Mouse (Mus musculus) limb, embryonic 14.5 days (tissue): Measurements from ENCODE around the gene Lrrc34. TPM values are rescaled to one million over a fixed set of nuclear protein-coding genes. Genes with fewer than 3 reads are reported as not detected.

Experiments used
- ATAC-seq: fragments of 200-750 bp; cut with Nextera tagmentation; 2 replicates; pipeline ENCODE4 v1.8.0; 2017; ENCODE audit warnings: low read depth, moderate number of reproducible peaks, moderate TSS enrichment; ENCODE audit not compliant: low FRiP score
- DNase-seq: peaks from one replicate; pipeline ENCODE4 v3.0.0-alpha.2; 2015; ENCODE audit warnings: low spot score
- H3K27ac ChIP-seq: fragments of 300-500 bp; sonication (generic); replicated peaks from 2 replicates; pipeline ENCODE4 v1.5.1; 2014; ENCODE audit warnings: low read depth, mild to moderate bottlenecking, low read length, moderate library complexity, mixed read lengths
- H3K27me3 ChIP-seq: fragments of 300-500 bp; sonication (generic); 2 replicates; pipeline ENCODE4 v1.6.1; 2014; ENCODE audit warnings: low read length, mixed read lengths; ENCODE audit not compliant: control insufficient read depth, insufficient read depth
- H3K36me3 ChIP-seq: fragments of 300-500 bp; sonication (generic); 2 replicates; pipeline ENCODE4 v1.6.1; 2014; ENCODE audit warnings: mild to moderate bottlenecking, low read length, moderate library complexity, mixed read lengths; ENCODE audit not compliant: control insufficient read depth, insufficient read depth
- H3K4me1 ChIP-seq: fragments of 300-500 bp; sonication (generic); 2 replicates; pipeline ENCODE4 v1.6.1; 2014; ENCODE audit warnings: antibody characterized with exemption, low read length, mixed read lengths; ENCODE audit not compliant: control insufficient read depth, insufficient read depth
- H3K4me2 ChIP-seq: fragments of 300-500 bp; sonication (generic); replicated peaks from 2 replicates; pipeline ENCODE4 v1.6.1; 2014; ENCODE audit warnings: low read depth, mild to moderate bottlenecking, low read length, moderate library complexity; ENCODE audit not compliant: severe bottlenecking
- H3K4me3 ChIP-seq: fragments of 300-500 bp; sonication (generic); replicated peaks from 2 replicates; pipeline ENCODE4 v1.5.1; 2014; ENCODE audit warnings: low read length
- H3K9ac ChIP-seq: fragments of 300-500 bp; sonication (generic); 2 replicates; pipeline ENCODE4 v1.6.1; 2014; ENCODE audit warnings: mild to moderate bottlenecking, low read depth, low read length, moderate library complexity; ENCODE audit not compliant: severe bottlenecking
- H3K9me3 ChIP-seq: fragments of 300-500 bp; sonication (generic); 2 replicates; pipeline ENCODE4 v1.6.1; 2016; ENCODE audit warnings: low read length; ENCODE audit not compliant: control insufficient read depth
- POLR2A ChIP-seq: fragments of 200-500 bp; IDR thresholded peaks from 2 replicates; pipeline ENCODE4 v1.8.0; 2012; ENCODE audit warnings: inconsistent platforms, mild to moderate bottlenecking, moderate library complexity, borderline replicate concordance; ENCODE audit not compliant: insufficient read depth, insufficient read length; ENCODE audit errors: extremely low read depth
- WGBS: fragments of 180-500 bp; shearing (Covaris S2); extraction: QIAGEN DNeasy Blood & Tissue Kit; methylation state at CpG from one replicate; pipeline ENCODE4 v1.1.7; 2014; 5-methylcytosine and 5-hydroxymethylcytosine counted together
- polyA plus RNA-seq, 2 experiments: library from polyadenylated mRNA; depleted of rRNA in 1 of 2; stranded (reverse) in 1 of 2; unstranded in 1 of 2; fragments of >200 nt; fragmentation: Nextera tagmentation in 1 of 2; extraction: Ambion mirVana in 1 of 2; gene quantifications; 2 replicates each; pipeline versions ENCODE4 v1.2.1 to v1.2.3; 2012 to 2014

Gene Lrrc34
- polyA plus RNA-seq, 2 experiments = 0.52 to 0.76 TPM

- DNase-seq (no peak), ATAC-seq (no peak)
- Histone ChIP-seq H3K27ac (no peak overlapping the region), H3K4me1 (peaks cover 3% of the 10 kb centered on the region; the same call in 1 of the 2 replicates), H3K4me2 (no peak overlapping the region), H3K9me3 (no peaks in the 10 kb centered on the region), H3K27me3 (no peaks in the 10 kb centered on the region), H3K9ac (no peak overlapping the region), H3K36me3 (no peaks in the 10 kb centered on the region), H3K4me3 (no peak overlapping the region)
- WGBS = 82% methylated on average over 6 of the region's 6 CpGs
- TF ChIP-seq POLR2A = no peak
These were observed 58.8 kb downstream of the Lrrc34 start for GRCm38 (mm10) chr3:30588865-30589264.

Other genes with a start within 250 kb of the Lrrc34 start
- gene Mecom, start 99.9 kb downstream of the Lrrc34 start, polyA plus RNA-seq (2012; rRNA removed) = 35.8 and 38.6 TPM in 2 replicates
- gene Mecom, start 99.9 kb downstream of the Lrrc34 start, polyA plus RNA-seq (2014; fragmentation: Nextera tagmentation; extraction: Ambion mirVana) = 42.2 and 61.6 TPM in 2 replicates
- gene Actrt3, start 47.9 kb downstream of the Lrrc34 start, polyA plus RNA-seq (2012; rRNA removed) = 0.11 TPM in 1 of 2 replicates, not detected in the other
- gene Actrt3, start 47.9 kb downstream of the Lrrc34 start, polyA plus RNA-seq (2014; fragmentation: Nextera tagmentation; extraction: Ambion mirVana) = 0.10 TPM in 1 of 2 replicates, not detected in the other
- 22.3 TPM in 2 replicates for gene Mynn, start 45.8 kb downstream of the Lrrc34 start, polyA plus RNA-seq (2012; rRNA removed)
- 30.6 and 32.0 TPM in 2 replicates for gene Mynn, start 45.8 kb downstream of the Lrrc34 start, polyA plus RNA-seq (2014; fragmentation: Nextera tagmentation; extraction: Ambion mirVana)
- gene Lrriq4, start 3.4 kb downstream of the Lrrc34 start, polyA plus RNA-seq (2012; rRNA removed) = not detected in 2 replicates
- not detected in 2 replicates for gene Lrriq4, start 3.4 kb downstream of the Lrrc34 start, polyA plus RNA-seq (2014; fragmentation: Nextera tagmentation; extraction: Ambion mirVana)
- 0.10 TPM in 1 of 2 replicates, not detected in the other for gene Lrrc31, start 52.0 kb upstream of the Lrrc34 start, polyA plus RNA-seq (2012; rRNA removed)
- gene Lrrc31, start 52.0 kb upstream of the Lrrc34 start, polyA plus RNA-seq (2014; fragmentation: Nextera tagmentation; extraction: Ambion mirVana) = 0.10 TPM in 1 of 2 replicates, not detected in the other
- not detected in 2 replicates for gene Samd7, start 98.4 kb upstream of the Lrrc34 start, polyA plus RNA-seq (2012; rRNA removed)
- gene Samd7, start 98.4 kb upstream of the Lrrc34 start, polyA plus RNA-seq (2014; fragmentation: Nextera tagmentation; extraction: Ambion mirVana) = not detected in 2 replicates
- 46.0 and 53.6 TPM in 2 replicates for gene Sec62, start 145.0 kb upstream of the Lrrc34 start, polyA plus RNA-seq (2012; rRNA removed)
- gene Sec62, start 145.0 kb upstream of the Lrrc34 start, polyA plus RNA-seq (2014; fragmentation: Nextera tagmentation; extraction: Ambion mirVana) = 103 and 104 TPM in 2 replicates
- 3.1 and 3.5 TPM in 2 replicates for gene Gpr160, start 208.1 kb upstream of the Lrrc34 start, polyA plus RNA-seq (2012; rRNA removed)
- gene Gpr160, start 208.1 kb upstream of the Lrrc34 start, polyA plus RNA-seq (2014; fragmentation: Nextera tagmentation; extraction: Ambion mirVana) = 5.6 and 7.8 TPM in 2 replicates